Mouse (Mus musculus) MEL (cell line): Measurements from ENCODE around the gene Mylk.

Experiments
- CTCF ChIP-seq, 3 experiments: IDR thresholded peaks in 2 of 3; conservative IDR thresholded peaks in 1 of 3; 2 replicates each; pipeline ENCODE4 v1.5.1; 2011 to 2012; ENCODE audit warnings: low read length in 3 of 3, low read depth in 2 of 3, mild to moderate bottlenecking in 2 of 3, improper control_type of control experiment in 1 of 3, inconsistent platforms in 1 of 3, mixed read lengths in 1 of 3, moderate library complexity in 1 of 3; ENCODE audit not compliant: control insufficient read depth in 1 of 3, insufficient read depth in 1 of 3, poor library complexity in 1 of 3, severe bottlenecking in 1 of 3
- POLR2A ChIP-seq, 2 experiments: IDR thresholded peaks; 2 replicates each; pipeline ENCODE4 v1.6.1; 2011 to 2012; ENCODE audit warnings: low read length in 2 of 2, mild to moderate bottlenecking in 2 of 2, control low read depth in 1 of 2, improper control_type of control experiment in 1 of 2, low read depth in 1 of 2, moderate library complexity in 1 of 2; ENCODE audit not compliant: control insufficient read depth in 1 of 2, insufficient read depth in 1 of 2, poor library complexity in 1 of 2

DNA sequence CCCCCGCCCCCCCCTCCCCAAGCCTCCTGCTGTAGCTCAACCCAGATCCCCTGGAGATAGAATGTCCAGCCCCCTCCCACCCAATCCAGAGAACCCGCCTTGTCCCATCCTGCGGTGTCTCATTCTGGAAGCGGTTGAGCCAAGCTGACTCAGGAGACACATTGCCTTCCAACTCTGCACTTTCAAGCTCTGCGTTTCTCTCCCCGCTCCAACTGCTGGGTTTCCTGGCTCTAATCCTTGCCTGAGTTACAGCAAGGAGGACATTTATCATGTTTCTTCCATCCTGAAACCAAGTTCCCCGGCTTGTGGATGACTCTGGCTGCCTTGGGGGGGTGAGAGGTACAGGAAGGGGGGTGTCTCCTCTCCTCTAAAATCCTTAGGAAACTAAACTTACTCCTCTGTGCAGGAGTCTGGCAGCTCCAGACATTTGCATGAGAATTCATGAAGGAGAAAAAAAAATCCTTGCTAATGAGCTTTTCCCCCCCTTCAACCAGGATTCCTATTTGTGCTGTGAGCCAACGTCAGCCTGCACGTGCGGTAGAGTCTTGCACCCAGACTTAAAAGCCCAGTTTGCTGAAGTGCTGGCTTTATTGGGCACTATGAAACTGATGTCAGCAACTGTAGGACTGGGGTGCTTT lies 256.0 kb downstream of the Mylk start:
- no peak for TF ChIP-seq POLR2A (IDR thresholded peaks at IDR 0.05; ENCODE audit: control insufficient read depth in 1 of 2, insufficient read depth in 1 of 2, low read depth in 1 of 2, low read length in 2 of 2, poor library complexity in 1 of 2)
- no peak for TF ChIP-seq CTCF (IDR thresholded peaks at IDR 0.05 in 2 of 3, conservative IDR thresholded peaks at IDR 0.05 in 1 of 3; ENCODE audit: control insufficient read depth in 1 of 3, insufficient read depth in 1 of 3, low read depth in 2 of 3, low read length in 3 of 3, poor library complexity in 1 of 3, severe bottlenecking in 1 of 3)
